Mouse (Mus musculus): ENCODE data around the gene Itgb8. TPM values are rescaled to one million over a fixed set of nuclear protein-coding genes. Genes with fewer than 3 reads are reported as not detected.
A peak's percentile ranks its signal among the peaks of the same experiment; 100 is the strongest.

The Itgb8 gene
- polyA plus RNA-seq, 1 experiment, result 10.1 TPM

GRCm38 (mm10) chr12:119165115-119165514, 73.5 kb downstream of the Itgb8 start:
- TF ChIP-seq CTCF (IDR thresholded peaks at IDR 0.05; ENCODE audit: borderline replicate concordance, extremely low read depth, insufficient read depth, insufficient read length) (no peak), POLR2A (IDR thresholded peaks at IDR 0.05; ENCODE audit: borderline replicate concordance, extremely low read depth, insufficient read depth, insufficient read length, poor library complexity, severe bottlenecking) (no peak)
- peak; percentile 13 for DNase-seq (ENCODE audit: low read depth)

DNA sequence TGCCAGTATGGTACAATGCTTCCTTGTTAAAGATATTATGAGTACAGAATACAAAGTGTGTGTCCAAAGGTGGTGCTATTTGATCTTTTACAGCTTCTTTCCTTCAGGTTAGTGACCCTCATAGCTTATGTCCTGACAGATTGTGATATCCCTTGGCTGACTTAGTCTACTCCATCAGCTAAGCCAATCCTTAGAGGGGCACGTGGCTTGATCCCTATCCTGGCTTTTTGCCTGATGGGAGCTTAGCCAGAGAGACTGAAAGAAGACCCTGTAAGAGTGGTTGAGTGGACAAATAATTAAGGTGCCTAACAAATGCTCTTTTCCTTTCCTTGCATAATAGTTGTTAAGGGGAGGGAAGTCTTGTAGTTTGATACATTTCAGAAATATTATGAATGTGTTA, 73.9 kb downstream of the Itgb8 start:
- no peak for TF ChIP-seq POLR2A (IDR thresholded peaks at IDR 0.05; ENCODE audit: borderline replicate concordance, extremely low read depth, insufficient read depth, insufficient read length, poor library complexity, severe bottlenecking)
- TF ChIP-seq CTCF (IDR thresholded peaks at IDR 0.05; ENCODE audit: borderline replicate concordance, extremely low read depth, insufficient read depth, insufficient read length), result no peak
- peak; percentile 63 for DNase-seq (ENCODE audit: low read depth)

GRCm38 (mm10) chr12:119164176-119164575, 74.4 kb downstream of the Itgb8 start:
- peak; percentile 63 for DNase-seq (ENCODE audit: low read depth)
- TF ChIP-seq CTCF (IDR thresholded peaks at IDR 0.05; ENCODE audit: borderline replicate concordance, extremely low read depth, insufficient read depth, insufficient read length) (no peak), POLR2A (IDR thresholded peaks at IDR 0.05; ENCODE audit: borderline replicate concordance, extremely low read depth, insufficient read depth, insufficient read length, poor library complexity, severe bottlenecking) (no peak)

GRCm38 (mm10) chr12:119160786-119161185, 77.8 kb downstream of the Itgb8 start:
- peak; percentile 26 for DNase-seq (ENCODE audit: low read depth)
- no peak for TF ChIP-seq POLR2A (IDR thresholded peaks at IDR 0.05; ENCODE audit: borderline replicate concordance, extremely low read depth, insufficient read depth, insufficient read length, poor library complexity, severe bottlenecking)
- TF ChIP-seq CTCF (IDR thresholded peaks at IDR 0.05; ENCODE audit: borderline replicate concordance, extremely low read depth, insufficient read depth, insufficient read length), result no peak

DNA sequence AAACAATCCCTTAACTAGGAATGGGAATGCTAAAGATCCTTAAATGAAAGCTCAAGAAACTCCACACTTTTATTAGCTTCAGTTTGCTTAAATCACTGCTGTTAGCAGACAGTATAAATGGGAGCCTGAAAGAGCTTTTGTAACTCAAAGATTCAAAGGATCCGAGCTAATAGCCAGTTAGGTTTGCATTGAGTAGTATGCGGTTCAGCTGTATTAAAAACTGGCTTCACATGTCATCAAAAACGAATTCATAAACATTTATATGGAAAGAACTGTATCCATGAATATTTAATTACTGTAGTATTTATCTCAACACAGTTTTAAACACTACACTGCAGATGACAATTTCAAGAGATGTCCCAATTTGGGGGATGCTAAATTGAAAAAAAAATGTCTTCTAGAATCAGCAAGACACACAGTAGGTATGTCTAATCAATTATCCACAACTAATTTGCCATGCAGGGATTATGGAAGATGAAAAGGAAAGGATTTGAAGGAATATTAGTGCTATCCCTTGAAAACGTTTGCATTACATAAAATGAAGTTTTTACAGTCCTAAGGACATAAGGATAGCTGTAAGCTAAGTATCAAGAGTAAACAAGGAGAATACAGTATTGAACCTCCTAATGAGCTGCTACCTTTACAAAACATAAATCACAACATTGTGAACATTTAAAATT, 79.2 kb downstream of the Itgb8 start:
- peak; percentile 50 for DNase-seq (ENCODE audit: low read depth)
- TF ChIP-seq POLR2A (IDR thresholded peaks at IDR 0.05; ENCODE audit: borderline replicate concordance, extremely low read depth, insufficient read depth, insufficient read length, poor library complexity, severe bottlenecking) (no peak), CTCF (IDR thresholded peaks at IDR 0.05; ENCODE audit: borderline replicate concordance, extremely low read depth, insufficient read depth, insufficient read length) (no peak)

- no peak for TF ChIP-seq CTCF (IDR thresholded peaks at IDR 0.05; ENCODE audit: borderline replicate concordance, extremely low read depth, insufficient read depth, insufficient read length)
- TF ChIP-seq POLR2A (IDR thresholded peaks at IDR 0.05; ENCODE audit: borderline replicate concordance, extremely low read depth, insufficient read depth, insufficient read length, poor library complexity, severe bottlenecking), result no peak
These were observed 80.9 kb downstream of the Itgb8 start for GRCm38 (mm10) chr12:119157686-119158085.

DNA sequence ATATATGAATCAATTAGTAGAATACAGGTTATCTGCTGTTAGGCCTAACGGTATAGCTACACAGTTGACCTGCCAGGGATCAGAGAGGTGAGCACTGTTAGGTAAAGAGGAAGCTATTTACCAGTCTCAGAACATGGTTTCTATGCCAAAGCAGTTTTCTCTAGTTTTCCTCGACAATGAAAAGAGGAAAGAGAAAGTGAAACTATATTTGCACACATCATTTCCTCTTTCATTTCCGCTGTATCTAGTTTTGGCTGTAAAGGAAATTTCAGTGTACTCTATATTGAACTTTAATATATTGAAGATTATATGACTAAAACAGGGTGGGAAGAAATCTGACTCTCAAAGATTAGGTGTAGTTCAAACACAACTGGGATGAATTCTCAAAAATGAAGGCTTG, 81.5 kb downstream of the Itgb8 start:
- TF ChIP-seq CTCF (IDR thresholded peaks at IDR 0.05; ENCODE audit: borderline replicate concordance, extremely low read depth, insufficient read depth, insufficient read length) (no peak), POLR2A (IDR thresholded peaks at IDR 0.05; ENCODE audit: borderline replicate concordance, extremely low read depth, insufficient read depth, insufficient read length, poor library complexity, severe bottlenecking) (no peak)
- DNase-seq (ENCODE audit: low read depth), result no peak

More at GRCm38 (mm10) chr12:119157686-119158085, 80.9 kb downstream of the Itgb8 start:
- DNase-seq (ENCODE audit: low read depth), result no peak

DNA sequence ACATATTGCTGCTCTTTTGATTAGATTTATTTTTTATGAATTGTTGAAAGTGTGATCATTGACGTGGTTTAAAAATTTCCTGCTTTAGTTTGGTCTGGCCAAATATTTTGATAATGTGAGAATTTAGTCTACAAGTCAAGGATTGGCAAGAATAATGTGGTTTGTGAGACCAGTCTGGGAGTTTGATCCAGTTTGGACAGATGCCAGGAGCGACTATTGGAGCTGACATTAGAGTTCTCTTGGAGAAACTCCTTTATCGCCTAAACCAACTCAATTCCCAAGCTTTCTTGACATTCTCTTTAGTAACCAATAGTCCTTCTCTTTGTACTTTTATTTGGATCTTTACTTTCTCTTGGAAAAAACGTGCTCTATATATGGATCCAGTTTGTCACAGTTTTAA, 83.0 kb downstream of the Itgb8 start:
- TF ChIP-seq CTCF (IDR thresholded peaks at IDR 0.05; ENCODE audit: borderline replicate concordance, extremely low read depth, insufficient read depth, insufficient read length) (no peak), POLR2A (IDR thresholded peaks at IDR 0.05; ENCODE audit: borderline replicate concordance, extremely low read depth, insufficient read depth, insufficient read length, poor library complexity, severe bottlenecking) (no peak)
- no peak for DNase-seq (ENCODE audit: low read depth)

DNA sequence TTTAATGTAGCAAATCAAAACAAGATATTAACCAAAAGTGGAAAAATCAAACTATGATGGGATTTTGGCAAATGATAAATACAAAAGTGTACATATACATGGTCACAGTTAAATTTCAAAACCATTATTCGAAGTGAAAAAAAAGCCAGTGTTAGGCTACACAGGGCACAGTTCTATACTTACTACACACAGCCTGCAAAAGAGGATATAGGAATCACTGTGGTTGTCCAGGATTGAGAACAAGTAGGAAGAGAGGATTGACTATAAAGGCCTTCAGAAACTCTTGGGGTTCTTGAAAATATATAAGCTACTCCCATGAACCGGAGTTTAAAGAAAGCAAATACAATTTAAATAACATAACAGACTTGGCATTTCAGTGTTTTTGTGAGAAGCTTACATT, 87.6 kb downstream of the Itgb8 start:
- DNase-seq (ENCODE audit: low read depth), result no peak
- TF ChIP-seq CTCF (IDR thresholded peaks at IDR 0.05; ENCODE audit: borderline replicate concordance, extremely low read depth, insufficient read depth, insufficient read length) (no peak), POLR2A (IDR thresholded peaks at IDR 0.05; ENCODE audit: borderline replicate concordance, extremely low read depth, insufficient read depth, insufficient read length, poor library complexity, severe bottlenecking) (no peak)

- no peak for DNase-seq (ENCODE audit: low read depth)
- TF ChIP-seq POLR2A (IDR thresholded peaks at IDR 0.05; ENCODE audit: borderline replicate concordance, extremely low read depth, insufficient read depth, insufficient read length, poor library complexity, severe bottlenecking) (no peak), CTCF (IDR thresholded peaks at IDR 0.05; ENCODE audit: borderline replicate concordance, extremely low read depth, insufficient read depth, insufficient read length) (no peak)
These were observed 90.8 kb downstream of the Itgb8 start for GRCm38 (mm10) chr12:119147753-119148152.

GRCm38 (mm10) chr12:119146031-119146430, 92.6 kb downstream of the Itgb8 start:
- no peak for DNase-seq (ENCODE audit: low read depth)
- TF ChIP-seq CTCF (IDR thresholded peaks at IDR 0.05; ENCODE audit: borderline replicate concordance, extremely low read depth, insufficient read depth, insufficient read length), result no peak
- no peak for TF ChIP-seq POLR2A (IDR thresholded peaks at IDR 0.05; ENCODE audit: borderline replicate concordance, extremely low read depth, insufficient read depth, insufficient read length, poor library complexity, severe bottlenecking)

- no peak for TF ChIP-seq CTCF (IDR thresholded peaks at IDR 0.05; ENCODE audit: borderline replicate concordance, extremely low read depth, insufficient read depth, insufficient read length)
- no peak for TF ChIP-seq POLR2A (IDR thresholded peaks at IDR 0.05; ENCODE audit: borderline replicate concordance, extremely low read depth, insufficient read depth, insufficient read length, poor library complexity, severe bottlenecking)
- DNase-seq (ENCODE audit: low read depth), result no peak
These were observed 100.7 kb downstream of the Itgb8 start for GRCm38 (mm10) chr12:119137946-119138345.
